Mouse (Mus musculus) kidney, postnatal 0 days (tissue): Measurements from ENCODE around the gene Aplp2. TPM values are rescaled to one million over a fixed set of nuclear protein-coding genes. Genes with fewer than 3 reads are reported as not detected.

Experiments
- ATAC-seq: fragments of 200-750 bp; cut with Nextera tagmentation; replicated peaks from 2 replicates; pipeline ENCODE4 v1.8.0; 2017; ENCODE audit warnings: low read depth, moderate number of reproducible peaks, moderate TSS enrichment, moderate library complexity; ENCODE audit not compliant: low FRiP score
- DNase-seq: peaks from one replicate; pipeline ENCODE4 v3.0.0-alpha.2; 2016; ENCODE audit warnings: low spot score
- H3K27ac ChIP-seq: fragments of 300-500 bp; sonication (generic); 2 replicates; pipeline ENCODE4 v1.5.1; 2014; ENCODE audit warnings: mild to moderate bottlenecking
- H3K27me3 ChIP-seq: fragments of 300-500 bp; sonication (generic); 2 replicates; pipeline ENCODE4 v1.6.1; 2014; ENCODE audit warnings: low read length, mixed read lengths; ENCODE audit not compliant: insufficient read depth
- H3K36me3 ChIP-seq: fragments of 300-500 bp; sonication (generic); 2 replicates; pipeline ENCODE4 v1.6.1; 2014; ENCODE audit warnings: low read length, mixed read lengths; ENCODE audit not compliant: insufficient read depth
- H3K4me1 ChIP-seq: fragments of 300-500 bp; sonication (generic); replicated peaks from 2 replicates; pipeline ENCODE4 v1.6.1; 2014; ENCODE audit warnings: antibody characterized with exemption, low read length, mixed read lengths; ENCODE audit not compliant: insufficient read depth
- H3K4me2 ChIP-seq: fragments of 300-500 bp; sonication (generic); 2 replicates; pipeline ENCODE4 v1.6.1; 2014; ENCODE audit warnings: mild to moderate bottlenecking, low read length, moderate library complexity, mixed read lengths
- H3K4me3 ChIP-seq: fragments of 300-500 bp; sonication (generic); replicated peaks from 2 replicates; pipeline ENCODE4 v1.5.1; 2014; ENCODE audit warnings: low read depth, low read length
- H3K9ac ChIP-seq: fragments of 300-500 bp; sonication (generic); 2 replicates; pipeline ENCODE4 v1.6.1; 2014; ENCODE audit warnings: low read depth, low read length
- H3K9me3 ChIP-seq: fragments of 300-500 bp; sonication (generic); replicated peaks from 2 replicates; pipeline ENCODE4 v1.6.1; 2016; ENCODE audit warnings: low read length, inconsistent platforms, mixed read lengths
- CTCF ChIP-seq: IDR thresholded peaks from 2 replicates; pipeline ENCODE4 v1.5.1; 2016; ENCODE audit warnings: antibody characterized with exemption, low read depth, mild to moderate bottlenecking, moderate library complexity
- WGBS: fragments of 180-500 bp; shearing (Covaris S2); extraction: QIAGEN DNeasy Blood & Tissue Kit; methylation state at CpG from one replicate; pipeline ENCODE4 v1.1.7; 2014; 5-methylcytosine and 5-hydroxymethylcytosine counted together
- polyA plus RNA-seq: library from polyadenylated mRNA; unstranded; fragments of >200 nt; fragmentation: Nextera tagmentation; extraction: Ambion mirVana; gene quantifications from 2 replicates; pipeline ENCODE4 v1.2.1, GENCODE M21; 2015

Gene Aplp2
- polyA plus RNA-seq, 1 experiment from 2014 or later: 367 TPM

DNA sequence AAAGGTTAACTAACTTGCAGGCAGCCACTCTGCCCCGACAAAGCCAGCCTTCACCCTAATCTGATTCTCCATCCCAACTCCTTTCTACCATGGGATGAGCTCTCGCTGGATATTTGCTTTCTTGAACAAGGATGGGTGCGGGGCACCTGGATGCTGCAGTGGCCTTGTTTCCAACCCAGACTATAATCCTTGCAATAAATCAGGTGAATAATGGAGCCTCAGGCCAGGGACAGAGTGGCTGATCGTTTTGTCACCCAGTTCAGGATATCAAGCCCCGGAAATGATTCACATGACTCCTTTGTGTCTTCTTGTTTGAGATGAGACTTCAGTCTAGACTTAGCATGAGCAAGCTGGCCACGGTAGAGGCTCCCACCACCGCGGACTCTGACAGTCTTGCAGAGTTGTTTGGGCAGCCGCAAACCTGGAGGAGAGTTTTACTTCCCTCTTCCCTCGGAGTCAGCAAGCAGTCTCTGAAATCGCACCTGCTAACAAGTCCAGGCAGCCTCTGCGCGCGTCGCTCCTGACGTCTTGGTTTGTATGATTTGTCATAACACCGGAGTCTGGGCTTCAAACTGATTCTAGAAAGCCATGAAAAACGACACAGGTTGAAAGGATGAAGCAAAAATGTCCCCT lies 31.8 kb upstream of the Aplp2 start:
- Histone ChIP-seq H3K9me3 (no peaks in the 10 kb centered on the region), H3K4me3 (no peak overlapping the region), H3K4me1 (no peaks in the 10 kb centered on the region), H3K4me2 (no peak overlapping the region), H3K36me3 (no peaks in the 10 kb centered on the region), H3K27ac (no peak overlapping the region), H3K27me3 (no peaks in the 10 kb centered on the region), H3K9ac (no peak overlapping the region)
- 68% methylated on average over 18 of the region's 18 CpGs for WGBS
- TF ChIP-seq CTCF: no peak
- no peak for ATAC-seq
- no peak for DNase-seq

DNA sequence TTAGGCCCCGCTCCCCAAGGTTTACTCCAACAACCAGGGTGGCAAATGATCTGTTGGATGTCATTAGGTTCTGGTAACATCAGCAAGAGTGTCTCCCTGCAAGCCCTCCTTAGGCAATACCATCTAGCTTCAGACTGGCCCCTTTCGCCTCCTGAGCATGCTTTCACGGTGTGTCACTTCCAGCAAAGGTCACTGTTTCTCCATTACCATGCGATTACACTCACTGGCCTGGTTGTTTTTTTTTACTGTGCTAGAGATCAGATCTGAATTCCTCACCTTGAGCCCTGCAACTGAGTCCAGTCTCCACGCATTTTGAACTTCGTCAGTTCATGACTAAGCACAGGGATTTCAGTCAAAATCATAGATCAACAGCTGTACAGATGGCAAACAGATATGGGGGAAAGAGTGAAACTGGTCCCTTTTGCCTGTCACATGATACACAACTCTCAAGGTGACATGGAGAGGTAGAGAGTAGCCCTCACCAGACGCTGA lies 29.6 kb upstream of the Aplp2 start:
- no peak; the same call in 1 of the 2 replicates for ATAC-seq
- no peak for DNase-seq
- Histone ChIP-seq H3K4me2 (no peak overlapping the region), H3K4me3 (no peak overlapping the region), H3K27ac (no peak overlapping the region), H3K4me1 (no peaks in the 10 kb centered on the region), H3K9ac (no peak overlapping the region), H3K36me3 (no peaks in the 10 kb centered on the region), H3K9me3 (no peaks in the 10 kb centered on the region), H3K27me3 (no peaks in the 10 kb centered on the region)
- no peak for TF ChIP-seq CTCF
- 62% methylated on average over 7 of the region's 7 CpGs for WGBS

DNA sequence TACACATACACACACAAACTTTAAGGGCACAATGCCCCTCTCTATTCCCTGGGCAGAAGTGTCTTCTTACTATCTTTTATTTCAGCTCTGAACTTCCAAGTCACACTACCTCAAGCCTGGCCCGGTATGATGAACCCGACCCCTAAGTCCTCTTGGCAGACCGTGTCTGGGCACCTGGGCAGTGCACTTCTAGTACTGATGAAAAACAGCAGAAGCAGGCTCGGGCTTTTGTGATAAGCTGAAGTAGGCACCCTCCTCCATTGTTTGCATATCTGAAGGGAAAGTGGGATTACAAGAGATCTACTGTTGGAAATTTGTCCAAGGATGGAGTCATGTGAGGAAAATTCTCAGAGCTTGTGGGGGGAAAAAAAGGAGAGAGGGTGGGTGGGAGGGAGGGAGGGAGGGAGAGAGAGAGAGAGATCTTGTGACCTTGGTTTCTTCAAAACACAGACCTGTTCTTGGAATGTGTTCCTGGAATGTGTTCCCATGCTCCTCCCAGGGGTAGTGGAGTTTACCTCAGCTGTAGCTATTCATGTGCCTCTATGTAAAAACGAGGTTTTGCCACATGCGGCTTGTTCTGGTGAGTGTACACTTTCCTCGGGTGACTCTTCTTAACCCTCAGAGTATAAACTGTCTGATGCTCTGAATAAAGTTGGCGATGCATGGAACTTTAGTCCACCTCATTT lies 29.1 kb upstream of the Aplp2 start:
- Histone ChIP-seq H3K4me3 (no peak overlapping the region), H3K4me2 (no peak overlapping the region), H3K9ac (no peak overlapping the region), H3K36me3 (no peaks in the 10 kb centered on the region), H3K4me1 (no peaks in the 10 kb centered on the region), H3K9me3 (no peaks in the 10 kb centered on the region), H3K27ac (no peak overlapping the region), H3K27me3 (no peaks in the 10 kb centered on the region)
- no peak for TF ChIP-seq CTCF
- 73% methylated on average over 8 of the region's 8 CpGs for WGBS
- ATAC-seq (no peak; the same call in 1 of the 2 replicates), DNase-seq (no peak)

DNA sequence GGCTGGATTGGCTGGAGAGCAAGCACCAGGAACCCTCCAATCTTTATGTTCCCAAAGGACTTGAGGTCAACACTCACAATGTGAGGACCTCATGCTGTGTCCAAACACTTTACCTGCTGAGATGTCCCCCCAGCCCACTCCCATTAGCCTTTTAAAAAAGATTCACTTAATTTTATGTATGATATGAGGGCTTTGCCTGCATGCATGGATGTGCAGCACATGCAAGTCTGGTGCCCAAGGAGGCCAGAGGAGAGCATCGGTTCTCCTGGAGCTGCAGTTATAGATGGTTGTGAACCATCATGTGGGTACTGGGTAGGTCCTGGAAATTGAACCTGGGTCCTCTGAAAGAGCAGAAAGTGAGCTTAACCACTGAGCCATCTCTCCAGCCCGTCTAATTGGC lies 27.9 kb upstream of the Aplp2 start:
- Histone ChIP-seq H3K9me3 (no peaks in the 10 kb centered on the region), H3K27me3 (no peaks in the 10 kb centered on the region), H3K27ac (no peak overlapping the region), H3K9ac (no peak overlapping the region), H3K4me3 (no peak overlapping the region), H3K4me2 (no peak overlapping the region), H3K4me1 (no peaks in the 10 kb centered on the region), H3K36me3 (no peaks in the 10 kb centered on the region)
- 85% methylated on average over 2 of the region's 2 CpGs for WGBS
- no peak for DNase-seq
- TF ChIP-seq CTCF: no peak
- ATAC-seq: no peak

DNA sequence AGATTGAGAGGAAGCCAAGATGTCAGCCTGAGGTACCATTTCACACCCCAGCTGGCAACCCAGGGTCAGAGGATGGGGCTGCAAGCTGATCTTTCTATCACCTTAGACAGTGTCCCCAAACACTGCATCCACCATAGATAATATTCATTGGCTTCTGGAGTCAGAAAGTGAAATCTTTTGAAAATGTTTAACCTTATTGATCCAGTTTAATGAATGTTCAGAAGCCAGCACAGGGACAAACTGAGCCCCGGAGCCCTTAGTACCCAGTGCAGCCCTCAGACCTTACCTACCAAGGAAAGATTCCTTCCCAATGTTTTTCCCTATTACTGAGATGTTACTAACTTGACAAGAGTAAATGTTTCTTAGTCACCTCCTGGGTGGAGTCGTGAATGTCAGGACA lies 26.9 kb upstream of the Aplp2 start:
- Histone ChIP-seq H3K4me2 (no peak overlapping the region), H3K36me3 (no peaks in the 10 kb centered on the region), H3K4me3 (no peak overlapping the region), H3K27me3 (no peaks in the 10 kb centered on the region), H3K9ac (no peak overlapping the region), H3K9me3 (no peaks in the 10 kb centered on the region), H3K27ac (no peak overlapping the region), H3K4me1 (no peaks in the 10 kb centered on the region)
- no peak for ATAC-seq
- no peak for TF ChIP-seq CTCF
- DNase-seq: no peak
- WGBS: 82% methylated on average over 2 of the region's 2 CpGs

- no peak for TF ChIP-seq CTCF
- Histone ChIP-seq H3K4me1 (no peaks in the 10 kb centered on the region), H3K27me3 (no peaks in the 10 kb centered on the region), H3K27ac (no peak overlapping the region), H3K9me3 (no peaks in the 10 kb centered on the region), H3K36me3 (no peaks in the 10 kb centered on the region), H3K4me3 (no peak overlapping the region), H3K9ac (no peak overlapping the region), H3K4me2 (no peak overlapping the region)
- DNase-seq (no peak), ATAC-seq (no peak)
- WGBS: 56% methylated on average over 5 of the region's 5 CpGs
Measured at GRCm38 (mm10) chr9:31236079-31236478, 24.5 kb upstream of the Aplp2 start.
